Mouse (Mus musculus) cerebellum, adult 2 months (tissue): ENCODE results near the gene Smok3a. TPM values are rescaled to one million over a fixed set of nuclear protein-coding genes. Genes with fewer than 3 reads are reported as not detected.

Source experiments
- DNase-seq, 2 experiments: peaks; one replicate each; pipeline ENCODE4 v3.0.0; 2021
- H3K27ac ChIP-seq: fragments of 200-500 bp; 2 replicates; pipeline ENCODE4 v1.5.1; 2012; ENCODE audit warnings: low read length, control low read depth, inconsistent platforms; ENCODE audit not compliant: insufficient read depth
- H3K27me3 ChIP-seq: fragments of 200-500 bp; 2 replicates; pipeline ENCODE4 v1.6.1; 2012; ENCODE audit warnings: inconsistent platforms, mild to moderate bottlenecking, low read length, moderate library complexity; ENCODE audit not compliant: control insufficient read depth, insufficient read depth
- H3K4me1 ChIP-seq: fragments of 200-500 bp; 2 replicates; pipeline ENCODE4 v1.6.1; 2011; ENCODE audit warnings: low read length; ENCODE audit not compliant: control insufficient read depth, insufficient read depth
- H3K4me3 ChIP-seq: fragments of 200-500 bp; replicated peaks from 2 replicates; pipeline ENCODE3; 2011; ENCODE audit warnings: mild to moderate bottlenecking, low read depth, low read length, control low read depth; ENCODE audit not compliant: insufficient read depth
- CTCF ChIP-seq: fragments of 200-500 bp; IDR thresholded peaks from 2 replicates; pipeline ENCODE4 v1.5.1; 2011; ENCODE audit warnings: low read depth, mild to moderate bottlenecking, control low read depth, low read length, moderate library complexity, borderline replicate concordance; ENCODE audit not compliant: insufficient read depth
- POLR2A ChIP-seq: fragments of 200-500 bp; IDR thresholded peaks from 2 replicates; pipeline ENCODE4 v1.6.1; 2011; ENCODE audit warnings: low read length, control low read depth, borderline replicate concordance; ENCODE audit not compliant: insufficient read depth
- WGBS: fragments of 180-500 bp; shearing (Covaris S2); methylation state at CpG from one replicate; pipeline ENCODE4 v1.1.7; 2018; 5-methylcytosine and 5-hydroxymethylcytosine counted together
- polyA plus RNA-seq: library from polyadenylated mRNA; depleted of rRNA; stranded (reverse); fragments of >200 nt; gene quantifications from 2 replicates; pipeline ENCODE4 v1.2.3, GENCODE M21; 2012; rRNA removed

Gene Smok3a
- polyA plus RNA-seq, 1 experiment: not detected

GRCm38 (mm10) chr5:138080456-138080855, 59.4 kb downstream of the Smok3a start:
- WGBS: 90% methylated on average over 5 of the region's 5 CpGs

GRCm38 (mm10) chr5:138081446-138081845, 60.4 kb downstream of the Smok3a start:
- Histone ChIP-seq H3K27ac (no peak overlapping the region), H3K27me3 (no peaks in the 10 kb centered on the region), H3K4me3 (no peak overlapping the region), H3K4me1 (0 out of 2 replicates have a peak, but pooled peaks cover 2% of the 10 kb centered on the region)
- WGBS: 85% methylated on average over 9 of the region's 9 CpGs
- DNase-seq: no peak
- TF ChIP-seq CTCF: no peak
- TF ChIP-seq POLR2A: no peak

More at GRCm38 (mm10) chr5:138080456-138080855, 59.4 kb downstream of the Smok3a start:
- Histone ChIP-seq H3K27ac (no peak overlapping the region), H3K4me3 (no peak overlapping the region), H3K4me1 (0 out of 2 replicates have a peak, but pooled peaks cover 2% of the 10 kb centered on the region), H3K27me3 (no peaks in the 10 kb centered on the region)
- DNase-seq: no peak
- TF ChIP-seq CTCF: no peak
- no peak for TF ChIP-seq POLR2A

- peaks cover 5% of the 10 kb centered on the region for H3K4me1 ChIP-seq
- no peak overlapping the region for H3K4me3 ChIP-seq
- no peak overlapping the region for H3K27ac ChIP-seq
- no peak for DNase-seq
- H3K27me3 ChIP-seq: no peaks in the 10 kb centered on the region
- 66% methylated on average over 2 of the region's 2 CpGs for WGBS
- TF ChIP-seq CTCF (no peak), POLR2A (no peak)
Measured at GRCm38 (mm10) chr5:138083318-138083900, 62.3 kb downstream of the Smok3a start.

GRCm38 (mm10) chr5:138083936-138084335, 62.9 kb downstream of the Smok3a start:
- H3K4me1 ChIP-seq: peaks cover 5% of the 10 kb centered on the region
- H3K27ac ChIP-seq: no peak overlapping the region
- H3K27me3 ChIP-seq: no peaks in the 10 kb centered on the region
- TF ChIP-seq POLR2A: no peak
- no peak for TF ChIP-seq CTCF
- 93% methylated on average over 2 of the region's 2 CpGs for WGBS
- no peak overlapping the region for H3K4me3 ChIP-seq
- no peak for DNase-seq

Other genes with a start within 250 kb of the Smok3a start
- 47.0 and 48.2 TPM in 2 replicates for gene Ppp1r35, start 242.4 kb upstream of the Smok3a start, polyA plus RNA-seq
- gene Mepce, start 233.6 kb upstream of the Smok3a start, polyA plus RNA-seq: 38.9 and 41.9 TPM in 2 replicates
- gene Zcwpw1, start 233.5 kb upstream of the Smok3a start, polyA plus RNA-seq: 11.2 and 12.4 TPM in 2 replicates
- gene Pilra, start 185.0 kb upstream of the Smok3a start, polyA plus RNA-seq: 0.41 TPM in 2 replicates
- gene Pilrb1, start 163.2 kb upstream of the Smok3a start, polyA plus RNA-seq: not detected in 2 replicates
- 0.11 and 0.23 TPM in 2 replicates for gene Pilrb2, start 149.4 kb upstream of the Smok3a start, polyA plus RNA-seq
- gene Cyp3a13, start 99.6 kb upstream of the Smok3a start, polyA plus RNA-seq: 2.9 TPM in 2 replicates
- gene Gjc3, start 58.2 kb upstream of the Smok3a start, polyA plus RNA-seq: 75.6 and 85.7 TPM in 2 replicates
- gene Azgp1, start 39.7 kb upstream of the Smok3a start, polyA plus RNA-seq: 0.08 and 0.21 TPM in 2 replicates
- not detected in 2 replicates for gene Smok3b, start 168 bp downstream of the Smok3a start, polyA plus RNA-seq
- gene Smok3c, start 31.9 kb downstream of the Smok3a start, polyA plus RNA-seq: not detected in 2 replicates
- gene Zkscan1, start 63.8 kb downstream of the Smok3a start, polyA plus RNA-seq: 16.8 and 17.4 TPM in 2 replicates
- gene Zscan21, start 95.6 kb downstream of the Smok3a start, polyA plus RNA-seq: 19.0 and 19.2 TPM in 2 replicates
- 3.8 and 4.2 TPM in 2 replicates for gene Zfp113, start 134.5 kb downstream of the Smok3a start, polyA plus RNA-seq
- 147 and 158 TPM in 2 replicates for gene Cops6, start 139.8 kb downstream of the Smok3a start, polyA plus RNA-seq
- gene Ap4m1, start 150.7 kb downstream of the Smok3a start, polyA plus RNA-seq: 25.8 and 28.3 TPM in 2 replicates
- gene Mcm7, start 151.2 kb downstream of the Smok3a start, polyA plus RNA-seq: 23.0 and 24.5 TPM in 2 replicates
- gene Taf6, start 166.2 kb downstream of the Smok3a start, polyA plus RNA-seq: 52.7 and 54.8 TPM in 2 replicates
- 17.3 and 18.3 TPM in 2 replicates for gene Cnpy4, start 166.2 kb downstream of the Smok3a start, polyA plus RNA-seq
- 7.4 and 7.5 TPM in 2 replicates for gene Mblac1, start 173.1 kb downstream of the Smok3a start, polyA plus RNA-seq
- gene Nxpe5, start 204.6 kb downstream of the Smok3a start, polyA plus RNA-seq: not detected in 2 replicates
- 168 and 176 TPM in 2 replicates for gene Lamtor4, start 234.2 kb downstream of the Smok3a start, polyA plus RNA-seq
- gene BC037034, start 242.8 kb downstream of the Smok3a start, polyA plus RNA-seq: 90.1 and 92.0 TPM in 2 replicates